Mouse (Mus musculus): Measurements from ENCODE around the gene Mtnr1b. TPM values are rescaled to one million over a fixed set of nuclear protein-coding genes. Genes with fewer than 3 reads are reported as not detected.

The Mtnr1b gene
- polyA plus RNA-seq (2012): not detected in 2 replicates

GRCm38 (mm10) chr9:15874506-15875160 lies at the start of gene Mtnr1b:
Gene Mtnr1b, minus strand, starts transcription at chr9:15874556.
- no peak for TF ChIP-seq GATA1 (IDR thresholded peaks at IDR 0.05; ENCODE audit: low read length)

DNA sequence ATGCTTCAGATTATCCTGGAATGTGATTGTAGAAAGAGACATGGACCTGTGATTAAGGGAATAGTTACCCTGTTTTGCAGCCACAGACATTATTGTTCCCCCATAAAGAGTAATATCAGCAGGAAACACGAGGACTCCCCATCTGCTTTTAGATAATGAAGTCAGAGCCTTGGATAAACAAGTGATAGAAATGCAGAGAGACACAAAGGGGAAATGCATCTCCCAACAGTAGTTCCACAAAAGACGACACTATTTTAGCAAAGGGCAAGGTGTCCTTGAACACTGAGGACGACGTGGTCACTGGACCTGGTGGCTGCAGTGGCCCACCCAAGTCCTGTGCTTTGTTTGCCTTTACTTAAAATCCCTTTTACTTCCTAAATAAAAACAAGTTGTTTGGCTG lies 45.9 kb upstream of the Mtnr1b start:
- TF ChIP-seq GATA1 (IDR thresholded peaks at IDR 0.05; ENCODE audit: low read length): no peak

- TF ChIP-seq GATA1 (IDR thresholded peaks at IDR 0.05; ENCODE audit: low read length): no peak
Observed at GRCm38 (mm10) chr9:15919373-15920005, 45.1 kb upstream of the Mtnr1b start.

DNA sequence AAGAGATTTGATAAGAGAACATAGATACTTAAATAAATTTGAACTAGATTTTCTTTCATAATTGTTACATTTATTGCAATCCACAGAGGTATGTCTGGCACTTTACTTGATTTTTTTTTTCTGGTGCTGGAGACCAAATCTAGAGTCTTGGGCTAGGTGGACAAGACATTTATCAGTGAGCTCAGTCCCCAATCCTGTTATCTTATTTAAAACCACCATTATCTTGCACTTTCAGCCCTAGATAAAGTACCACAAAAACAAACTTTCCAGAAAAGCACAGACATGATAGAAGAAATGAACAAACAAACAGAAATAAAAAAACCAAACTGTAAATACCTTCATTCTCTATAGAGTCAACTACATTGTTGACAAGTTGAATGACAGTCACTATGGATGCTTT lies 42.2 kb upstream of the Mtnr1b start:
- TF ChIP-seq GATA1 (IDR thresholded peaks at IDR 0.05; ENCODE audit: low read length): no peak

- no peak for TF ChIP-seq GATA1 (IDR thresholded peaks at IDR 0.05; ENCODE audit: low read length)
Observed at GRCm38 (mm10) chr9:15912735-15913134, 38.4 kb upstream of the Mtnr1b start.

DNA sequence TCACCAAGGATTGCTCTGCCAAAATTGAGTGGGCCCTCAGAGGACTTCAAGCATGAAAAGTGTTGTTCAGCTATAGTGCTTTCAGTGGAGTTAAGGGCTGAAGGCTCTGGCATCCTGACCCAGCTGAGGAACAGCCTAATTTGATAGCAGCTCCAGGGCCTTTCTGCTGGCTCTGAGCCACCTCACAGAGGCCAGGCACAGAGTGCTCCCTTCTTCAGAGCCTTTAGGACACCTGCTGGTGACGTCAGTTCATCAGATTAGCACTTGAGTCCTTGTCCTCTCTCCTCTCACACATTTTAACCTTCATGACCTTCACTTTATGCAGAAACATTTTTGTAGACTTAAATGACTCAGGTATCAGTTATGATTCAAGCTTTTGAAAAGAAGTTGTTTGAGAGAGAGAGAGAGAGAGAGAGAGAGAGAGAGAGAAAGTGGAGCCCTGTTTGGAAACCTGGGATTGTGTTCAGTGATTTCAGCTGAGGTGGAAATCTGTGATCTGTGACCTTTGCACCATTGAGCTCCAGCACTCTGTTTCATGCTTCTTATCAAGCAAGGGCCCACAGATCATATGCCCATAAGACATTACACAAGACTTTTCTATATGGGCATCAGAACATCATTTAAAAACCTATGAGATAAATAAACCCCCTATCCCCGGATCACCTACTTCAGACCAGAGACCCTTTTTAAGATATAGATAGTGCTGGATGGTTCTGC lies 35.2 kb upstream of the Mtnr1b start:
- no peak for TF ChIP-seq GATA1 (IDR thresholded peaks at IDR 0.05; ENCODE audit: low read length)

- TF ChIP-seq GATA1 (IDR thresholded peaks at IDR 0.05; ENCODE audit: low read length): no peak
Observed at GRCm38 (mm10) chr9:15903948-15904750, 29.8 kb upstream of the Mtnr1b start.

GRCm38 (mm10) chr9:15898112-15898511 lies 23.8 kb upstream of the Mtnr1b start:
- no peak for TF ChIP-seq GATA1 (IDR thresholded peaks at IDR 0.05; ENCODE audit: low read length)

- TF ChIP-seq GATA1 (IDR thresholded peaks at IDR 0.05; ENCODE audit: low read length): no peak
Observed at GRCm38 (mm10) chr9:15886756-15887155, 12.4 kb upstream of the Mtnr1b start.

DNA sequence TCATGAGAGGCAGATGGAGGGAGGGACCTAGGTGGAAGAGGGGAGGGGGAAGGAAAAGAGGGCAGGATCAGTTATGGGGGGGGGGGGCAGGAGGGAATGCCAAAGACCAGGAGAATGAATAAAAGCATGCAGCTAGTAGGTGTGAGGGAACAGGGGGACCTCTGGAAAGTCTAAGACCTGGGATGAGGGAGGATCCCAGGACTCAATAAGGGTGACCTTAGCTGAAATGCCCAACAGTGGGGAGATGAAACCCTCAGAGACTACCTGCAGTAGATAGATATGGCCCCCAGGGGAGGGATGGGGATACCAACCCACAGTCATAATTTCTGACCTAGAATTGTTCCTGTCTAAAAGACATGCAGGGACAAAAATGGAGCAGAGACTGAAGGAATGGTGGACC lies 6.4 kb upstream of the Mtnr1b start:
- TF ChIP-seq GATA1 (IDR thresholded peaks at IDR 0.05; ENCODE audit: low read length): no peak

DNA sequence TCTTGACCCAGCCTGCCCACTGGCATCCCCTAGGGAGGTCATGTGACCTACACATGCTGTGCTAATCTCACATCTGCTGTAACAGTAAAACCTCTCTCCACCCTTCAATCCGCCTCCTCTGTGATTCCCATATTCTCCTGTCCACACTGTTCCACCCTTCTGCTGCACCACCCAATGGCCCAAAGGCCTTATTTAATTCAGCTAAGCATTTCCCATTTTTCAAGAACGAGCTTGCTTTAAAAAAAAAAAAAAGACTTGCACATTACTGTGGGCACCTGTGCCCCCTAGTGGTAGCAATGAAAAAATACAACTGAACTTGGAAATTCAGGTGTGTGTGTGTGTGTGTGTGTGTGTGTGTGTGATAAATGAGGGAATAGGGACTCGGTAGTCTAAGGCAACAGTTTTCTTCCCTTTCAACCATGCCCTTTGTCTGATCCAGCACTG lies 5.8 kb upstream of the Mtnr1b start:
- no peak for TF ChIP-seq GATA1 (IDR thresholded peaks at IDR 0.05; ENCODE audit: low read length)

DNA sequence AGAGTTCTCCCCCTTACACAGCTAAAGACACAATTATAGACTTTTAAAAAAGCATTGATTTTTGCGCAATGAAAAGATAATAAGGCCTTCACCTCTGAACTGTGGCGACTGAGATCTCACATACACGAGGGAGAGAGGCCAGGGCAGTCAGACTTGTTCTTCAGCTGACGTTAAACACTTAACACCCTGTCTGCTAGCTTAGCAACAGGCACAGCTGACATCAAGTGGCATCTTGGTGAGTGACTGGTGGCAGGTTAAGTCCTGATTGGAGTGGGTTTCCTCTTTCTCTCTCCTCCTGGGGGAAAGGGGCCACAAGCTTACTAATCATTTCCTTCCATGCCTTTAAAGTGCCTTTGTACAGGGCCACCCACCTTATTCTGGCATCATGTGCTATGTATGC lies 4.3 kb downstream of the Mtnr1b start:
- TF ChIP-seq GATA1 (IDR thresholded peaks at IDR 0.05; ENCODE audit: low read length): no peak

GRCm38 (mm10) chr9:15869456-15869855 lies 4.9 kb downstream of the Mtnr1b start:
- no peak for TF ChIP-seq GATA1 (IDR thresholded peaks at IDR 0.05; ENCODE audit: low read length)

DNA sequence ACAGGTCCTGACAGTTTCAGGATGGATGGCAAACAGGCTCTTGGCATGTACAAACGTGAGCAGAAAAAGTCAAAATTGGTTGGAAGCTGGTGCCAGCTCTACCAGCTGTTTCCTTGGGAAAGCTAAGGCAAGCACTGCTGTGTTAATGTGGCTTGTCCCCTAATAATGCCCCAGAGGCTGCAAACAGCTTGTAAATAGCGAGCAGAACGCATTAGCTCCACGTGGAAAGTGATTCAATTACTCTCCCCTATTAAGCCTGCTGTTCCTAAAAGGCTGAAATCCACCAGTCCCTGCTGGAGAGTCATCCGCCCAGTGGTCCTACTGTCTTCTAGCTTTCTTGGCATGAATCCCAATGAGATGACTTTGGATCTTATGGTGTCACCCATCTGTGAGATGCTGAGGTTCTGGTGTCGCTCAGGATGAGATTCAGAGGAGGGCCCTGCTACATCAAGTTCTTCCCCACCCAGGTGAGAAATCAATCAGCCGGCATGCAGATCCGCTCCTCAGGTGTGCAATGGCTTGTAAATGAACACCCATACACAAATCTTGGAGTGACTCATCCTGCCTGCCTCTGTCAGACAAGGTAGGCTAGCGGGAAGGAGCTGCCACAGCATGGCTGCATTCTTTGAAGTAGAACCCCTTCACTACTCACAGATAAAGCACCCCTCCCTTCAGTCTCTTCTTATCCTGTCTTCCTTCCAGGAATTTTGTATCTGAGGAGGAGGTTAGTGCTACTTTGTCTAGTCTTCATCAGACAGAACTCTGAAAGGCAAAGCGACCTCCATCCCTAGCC lies 7.9 kb downstream of the Mtnr1b start:
- no peak for TF ChIP-seq GATA1 (IDR thresholded peaks at IDR 0.05; ENCODE audit: low read length)

- TF ChIP-seq GATA1 (IDR thresholded peaks at IDR 0.05; ENCODE audit: low read length): no peak
Observed at GRCm38 (mm10) chr9:15861402-15861801, 13.0 kb downstream of the Mtnr1b start.
